Mouse (Mus musculus) liver, embryonic 12.5 days (tissue): ENCODE measurements around the gene Trex1. TPM values are rescaled to one million over a fixed set of nuclear protein-coding genes. Genes with fewer than 3 reads are reported as not detected.

Experiments used
- ATAC-seq: fragments of 200-750 bp; cut with Nextera tagmentation; 2 replicates; pipeline ENCODE4 v1.8.0; 2017; ENCODE audit warnings: moderate number of reproducible peaks, mild to moderate bottlenecking, moderate library complexity
- H3K27ac ChIP-seq: fragments of 300-500 bp; sonication (generic); 2 replicates; pipeline ENCODE4 v1.5.1; 2016; ENCODE audit warnings: mild to moderate bottlenecking
- H3K27me3 ChIP-seq: fragments of 300-500 bp; sonication (generic); replicated peaks from 2 replicates; pipeline ENCODE4 v1.6.1; 2016; ENCODE audit warnings: mild to moderate bottlenecking, moderate library complexity
- H3K36me3 ChIP-seq: fragments of 300-500 bp; sonication (generic); 2 replicates; pipeline ENCODE4 v1.6.1; 2016; ENCODE audit warnings: mild to moderate bottlenecking, moderate library complexity
- H3K4me1 ChIP-seq: fragments of 300-500 bp; sonication (generic); 2 replicates; pipeline ENCODE4 v1.6.1; 2016
- H3K4me2 ChIP-seq: fragments of 300-500 bp; sonication (generic); 2 replicates; pipeline ENCODE4 v1.6.1; 2016; ENCODE audit warnings: mild to moderate bottlenecking, moderate library complexity
- H3K4me3 ChIP-seq: fragments of 300-500 bp; sonication (generic); 2 replicates; pipeline ENCODE4 v1.5.1; 2016; ENCODE audit warnings: mild to moderate bottlenecking, moderate library complexity
- H3K9ac ChIP-seq: fragments of 300-500 bp; sonication (generic); 2 replicates; pipeline ENCODE4 v1.6.1; 2016; ENCODE audit warnings: mild to moderate bottlenecking, moderate library complexity
- H3K9me3 ChIP-seq: fragments of 300-500 bp; sonication (generic); replicated peaks from 2 replicates; pipeline ENCODE4 v1.6.1; 2016; ENCODE audit warnings: mild to moderate bottlenecking, moderate library complexity
- WGBS: fragments of 180-500 bp; shearing (Covaris S2); methylation state at CpG from one replicate; pipeline ENCODE4 v1.1.7; 2016; ENCODE audit not compliant: insufficient replicate concordance; 5-methylcytosine and 5-hydroxymethylcytosine counted together
- polyA plus RNA-seq: library from polyadenylated mRNA; unstranded; fragments of >200 nt; fragmentation: Nextera tagmentation; extraction: Ambion mirVana; gene quantifications from 2 replicates; pipeline ENCODE4 v1.2.1, GENCODE M21; 2016

Gene Trex1
- polyA plus RNA-seq, 1 experiment from 2014 or later: 8.8 TPM

GRCm38 (mm10) chr9:109097291-109097690 lies 37.8 kb upstream of the Trex1 start:
- Histone ChIP-seq H3K27me3 (peaks cover 67% of the 10 kb centered on the region), H3K4me2 (peak overlapping the region; percentile 74), H3K36me3 (peaks cover 22% of the 10 kb centered on the region), H3K9ac (no peak overlapping the region), H3K27ac (peak overlapping the region; percentile 64), H3K4me1 (peaks cover 48% of the 10 kb centered on the region), H3K9me3 (no peaks in the 10 kb centered on the region), H3K4me3 (no peak overlapping the region)
- WGBS: 55% methylated on average over 6 of the region's 6 CpGs
- no peak for ATAC-seq

GRCm38 (mm10) chr9:109096856-109097255 lies 37.3 kb upstream of the Trex1 start:
- Histone ChIP-seq H3K27ac (peak overlapping the region; percentile 84; the same call in 1 of the 2 replicates), H3K9ac (peak overlapping the region; percentile 4), H3K4me1 (peaks cover 48% of the 10 kb centered on the region), H3K36me3 (peaks cover 22% of the 10 kb centered on the region), H3K4me2 (peak overlapping the region; percentile 74), H3K4me3 (peak overlapping the region; percentile 60), H3K9me3 (no peaks in the 10 kb centered on the region), H3K27me3 (peaks cover 67% of the 10 kb centered on the region)
- 59% methylated on average over 6 of the region's 6 CpGs for WGBS
- no peak for ATAC-seq

GRCm38 (mm10) chr9:109096251-109096661 lies 36.7 kb upstream of the Trex1 start:
- H3K27me3 ChIP-seq: peaks cover 67% of the 10 kb centered on the region
- no peak for ATAC-seq
- H3K9me3 ChIP-seq: no peaks in the 10 kb centered on the region
- H3K4me1 ChIP-seq: peaks cover 48% of the 10 kb centered on the region
- H3K4me3 ChIP-seq: peak overlapping the region; percentile 60
- peak overlapping the region; percentile 84 for H3K27ac ChIP-seq
- WGBS: 59% methylated on average over 9 of the region's 9 CpGs
- peak overlapping the region; percentile 74 for H3K4me2 ChIP-seq
- H3K36me3 ChIP-seq: peaks cover 24% of the 10 kb centered on the region
- H3K9ac ChIP-seq: peak overlapping the region; percentile 4; the same call in 1 of the 2 replicates

- peak; percentile 9; the same call in 1 of the 2 replicates for ATAC-seq
- Histone ChIP-seq H3K4me2 (peak within 1 kb of the TSS; percentile 74), H3K36me3 (peaks cover 26% of the 10 kb centered on the region), H3K9ac (peak within 1 kb of the TSS; percentile 63), H3K9me3 (no peaks in the 10 kb centered on the region), H3K4me1 (peaks cover 53% of the 10 kb centered on the region), H3K27ac (peak within 1 kb of the TSS; percentile 84), H3K27me3 (peaks cover 67% of the 10 kb centered on the region), H3K4me3 (peak within 1 kb of the TSS; percentile 60)
- under 1% methylated on average over 96 of the region's 102 CpGs for WGBS
Observed at GRCm38 (mm10) chr9:109095137-109095982, 35.8 kb upstream of the Trex1 start, which contains the start of gene Plxnb1. Gene Plxnb1, plus strand, starts transcription at chr9:109095389.

- Histone ChIP-seq H3K4me2 (peak overlapping the region; percentile 74), H3K4me3 (peak overlapping the region; percentile 60), H3K27ac (peak overlapping the region; percentile 84), H3K9me3 (no peaks in the 10 kb centered on the region), H3K9ac (peak overlapping the region; percentile 63), H3K4me1 (peaks cover 53% of the 10 kb centered on the region), H3K27me3 (peaks cover 67% of the 10 kb centered on the region), H3K36me3 (peaks cover 30% of the 10 kb centered on the region)
- WGBS: 7% methylated on average over 21 of the region's 21 CpGs
- ATAC-seq: peak; percentile 24
Observed at GRCm38 (mm10) chr9:109094553-109095136, 35.1 kb upstream of the Trex1 start.

- Histone ChIP-seq H3K27me3 (peaks cover 66% of the 10 kb centered on the region), H3K4me3 (peak overlapping the region; percentile 60; the same call in 1 of the 2 replicates), H3K27ac (peak overlapping the region; percentile 72), H3K9me3 (no peaks in the 10 kb centered on the region), H3K9ac (no peak overlapping the region), H3K4me2 (peak overlapping the region; percentile 74), H3K36me3 (peaks cover 37% of the 10 kb centered on the region), H3K4me1 (peaks cover 50% of the 10 kb centered on the region)
- WGBS: 35% methylated on average over 11 of the region's 11 CpGs
- no peak for ATAC-seq
Observed at GRCm38 (mm10) chr9:109093786-109094552, 34.4 kb upstream of the Trex1 start.

GRCm38 (mm10) chr9:109092799-109093198 lies 33.3 kb upstream of the Trex1 start:
- Histone ChIP-seq H3K4me3 (no peak overlapping the region), H3K9ac (no peak overlapping the region), H3K4me1 (peaks cover 46% of the 10 kb centered on the region), H3K4me2 (no peak overlapping the region), H3K36me3 (peaks cover 38% of the 10 kb centered on the region), H3K9me3 (no peaks in the 10 kb centered on the region), H3K27ac (peak overlapping the region; percentile 70), H3K27me3 (peaks cover 54% of the 10 kb centered on the region)
- 65% methylated on average over 6 of the region's 6 CpGs for WGBS
- ATAC-seq: peak; percentile 41

GRCm38 (mm10) chr9:109091802-109092201 lies 32.3 kb upstream of the Trex1 start:
- H3K4me3 ChIP-seq: no peak overlapping the region
- H3K9ac ChIP-seq: no peak overlapping the region
- H3K4me1 ChIP-seq: peaks cover 38% of the 10 kb centered on the region
- H3K4me2 ChIP-seq: no peak overlapping the region
- H3K27me3 ChIP-seq: peaks cover 44% of the 10 kb centered on the region
- WGBS: 90% methylated on average over 8 of the region's 8 CpGs
- H3K9me3 ChIP-seq: no peaks in the 10 kb centered on the region
- ATAC-seq: no peak
- peaks cover 38% of the 10 kb centered on the region for H3K36me3 ChIP-seq
- no peak overlapping the region for H3K27ac ChIP-seq

GRCm38 (mm10) chr9:109090446-109090845 lies 30.9 kb upstream of the Trex1 start:
- Histone ChIP-seq H3K36me3 (peaks cover 38% of the 10 kb centered on the region), H3K27me3 (peaks cover 31% of the 10 kb centered on the region), H3K9me3 (no peaks in the 10 kb centered on the region), H3K4me2 (no peak overlapping the region), H3K4me1 (peaks cover 35% of the 10 kb centered on the region), H3K9ac (no peak overlapping the region), H3K4me3 (no peak overlapping the region), H3K27ac (no peak overlapping the region)
- WGBS: 73% methylated on average over 15 of the region's 15 CpGs
- ATAC-seq: no peak

GRCm38 (mm10) chr9:109087987-109088386 lies 28.5 kb upstream of the Trex1 start:
- peaks cover 6% of the 10 kb centered on the region; the same call in 1 of the 2 replicates for H3K27me3 ChIP-seq
- WGBS: 31% methylated on average over 5 of the region's 5 CpGs
- no peak overlapping the region for H3K4me3 ChIP-seq
- H3K9ac ChIP-seq: no peak overlapping the region
- no peaks in the 10 kb centered on the region for H3K9me3 ChIP-seq
- no peak overlapping the region for H3K27ac ChIP-seq
- no peak for ATAC-seq
- no peak overlapping the region for H3K4me2 ChIP-seq
- H3K4me1 ChIP-seq: peaks cover 25% of the 10 kb centered on the region
- peaks cover 38% of the 10 kb centered on the region for H3K36me3 ChIP-seq

- no peak for ATAC-seq
- 24% methylated on average over 2 of the region's 2 CpGs for WGBS
- H3K9me3 ChIP-seq: no peaks in the 10 kb centered on the region
Observed at GRCm38 (mm10) chr9:109084922-109085321, 25.4 kb upstream of the Trex1 start.

More at GRCm38 (mm10) chr9:109084922-109085321, 25.4 kb upstream of the Trex1 start:
- Histone ChIP-seq H3K9ac (no peak overlapping the region), H3K4me1 (peaks cover 40% of the 10 kb centered on the region), H3K27me3 (no peaks in the 10 kb centered on the region), H3K4me3 (no peak overlapping the region), H3K27ac (no peak overlapping the region), H3K36me3 (peaks cover 23% of the 10 kb centered on the region), H3K4me2 (no peak overlapping the region)
